Mouse (Mus musculus): ENCODE results near the gene Olfr877. TPM values are rescaled to one million over a fixed set of nuclear protein-coding genes. Genes with fewer than 3 reads are reported as not detected.

Olfr877 gene
- polyA plus RNA-seq (2012; rRNA removed): 0.01 and 0.05 TPM in 2 replicates

DNA sequence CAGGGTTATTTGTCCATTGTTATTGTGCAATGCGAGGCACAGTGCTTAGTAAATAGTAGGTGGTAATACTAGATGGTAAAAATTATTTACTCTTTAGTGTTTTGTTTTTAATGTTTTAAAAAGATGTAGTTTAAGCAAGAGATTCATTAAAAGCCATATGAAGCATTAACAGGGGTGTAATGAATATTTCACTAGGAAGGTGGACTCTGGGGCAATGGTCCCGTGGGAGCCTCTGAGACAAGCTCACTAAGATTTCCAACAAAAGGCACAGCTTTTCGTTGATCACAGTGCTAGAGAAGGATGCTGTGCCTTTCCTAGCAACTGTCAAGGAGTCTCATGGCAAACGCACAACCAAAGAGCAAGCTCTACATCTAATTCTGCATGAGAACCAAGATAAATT is at the start of gene Olfr877:
Olfr877 (plus strand) TSS at position 301 of the 400 bp plus-strand sequence.

DNA sequence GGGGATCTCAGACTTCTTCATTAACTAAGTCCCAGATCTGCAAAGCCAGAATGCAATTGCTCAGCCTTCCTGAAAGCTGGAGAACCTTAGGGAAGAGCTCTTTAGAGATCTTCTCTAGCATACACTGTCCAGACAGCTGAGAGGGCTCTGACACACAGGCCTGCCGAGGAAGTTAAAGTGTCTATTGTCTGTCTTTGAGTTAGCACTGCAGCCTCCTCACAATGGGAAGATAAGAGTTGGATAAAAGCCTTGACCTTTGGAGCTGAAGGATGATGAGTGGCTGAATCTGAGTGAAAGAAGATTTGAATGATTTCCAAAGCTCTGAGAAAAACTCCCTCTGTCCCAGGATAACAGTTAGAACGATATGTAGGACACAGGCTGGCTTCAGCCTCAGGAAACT is 42.6 kb downstream of the Olfr877 start, which contains the start of gene Olfr145:
Olfr145 (plus strand) TSS at position 64 of the 400 bp plus-strand sequence.

Other genes starting within 250 kb of the Olfr877 start
- gene Spa17, start 240.5 kb upstream of the Olfr877 start, polyA plus RNA-seq (2012; rRNA removed): 3.9 and 6.0 TPM in 2 replicates
- 54.3 and 56.4 TPM in 2 replicates for gene Tbrg1, start 197.0 kb upstream of the Olfr877 start, polyA plus RNA-seq (2012; rRNA removed)
- 0.04 and 3.4 TPM in 2 replicates for gene Panx3, start 185.0 kb upstream of the Olfr877 start, polyA plus RNA-seq (2012; rRNA removed)
- not detected in 2 replicates for gene Olfr160, start 138.0 kb upstream of the Olfr877 start, polyA plus RNA-seq (2012; rRNA removed)
- not detected in 2 replicates for gene Olfr874, start 109.2 kb upstream of the Olfr877 start, polyA plus RNA-seq (2012; rRNA removed)
- gene Olfr875, start 82.4 kb upstream of the Olfr877 start, polyA plus RNA-seq (2012; rRNA removed): 0.04 and 0.10 TPM in 2 replicates
- not detected in 2 replicates for gene Olfr876, start 51.2 kb upstream of the Olfr877 start, polyA plus RNA-seq (2012; rRNA removed)
- gene Olfr145, start 42.5 kb downstream of the Olfr877 start, polyA plus RNA-seq (2012; rRNA removed): under 0.01 TPM in 1 of 2 replicates, not detected in the other
- not detected in 2 replicates for gene Olfr878, start 63.6 kb downstream of the Olfr877 start, polyA plus RNA-seq (2012; rRNA removed)
- not detected in 2 replicates for gene Olfr881, start 137.6 kb downstream of the Olfr877 start, polyA plus RNA-seq (2012; rRNA removed)
- not detected in 2 replicates for gene Olfr883, start 171.5 kb downstream of the Olfr877 start, polyA plus RNA-seq (2012; rRNA removed)
- gene Olfr884, start 192.3 kb downstream of the Olfr877 start, polyA plus RNA-seq (2012; rRNA removed): not detected in 2 replicates
- gene Olfr885, start 207.1 kb downstream of the Olfr877 start, polyA plus RNA-seq (2012; rRNA removed): not detected in 2 replicates
- gene Olfr887, start 229.8 kb downstream of the Olfr877 start, polyA plus RNA-seq (2012; rRNA removed): not detected in 2 replicates

All from central nervous system, embryonic 18 days (tissue).